Mouse (Mus musculus) c-Kit-positive CD71-positive TER-119-negative erythroid progenitor cells, embryonic 14.5 days (primary cell): ENCODE measurements around the gene Rpl23a.
"Not testable (repeated sequence)": the region's sequence is repeated elsewhere in the genome, so short reads cannot be mapped to it uniquely, and the experiment has no call there.

Source experiments
- DNase-seq: peaks from one replicate; pipeline ENCODE4 v3.0.0-alpha.2; 2013; ENCODE audit warnings: low read depth

Gene Rpl23a

DNA sequence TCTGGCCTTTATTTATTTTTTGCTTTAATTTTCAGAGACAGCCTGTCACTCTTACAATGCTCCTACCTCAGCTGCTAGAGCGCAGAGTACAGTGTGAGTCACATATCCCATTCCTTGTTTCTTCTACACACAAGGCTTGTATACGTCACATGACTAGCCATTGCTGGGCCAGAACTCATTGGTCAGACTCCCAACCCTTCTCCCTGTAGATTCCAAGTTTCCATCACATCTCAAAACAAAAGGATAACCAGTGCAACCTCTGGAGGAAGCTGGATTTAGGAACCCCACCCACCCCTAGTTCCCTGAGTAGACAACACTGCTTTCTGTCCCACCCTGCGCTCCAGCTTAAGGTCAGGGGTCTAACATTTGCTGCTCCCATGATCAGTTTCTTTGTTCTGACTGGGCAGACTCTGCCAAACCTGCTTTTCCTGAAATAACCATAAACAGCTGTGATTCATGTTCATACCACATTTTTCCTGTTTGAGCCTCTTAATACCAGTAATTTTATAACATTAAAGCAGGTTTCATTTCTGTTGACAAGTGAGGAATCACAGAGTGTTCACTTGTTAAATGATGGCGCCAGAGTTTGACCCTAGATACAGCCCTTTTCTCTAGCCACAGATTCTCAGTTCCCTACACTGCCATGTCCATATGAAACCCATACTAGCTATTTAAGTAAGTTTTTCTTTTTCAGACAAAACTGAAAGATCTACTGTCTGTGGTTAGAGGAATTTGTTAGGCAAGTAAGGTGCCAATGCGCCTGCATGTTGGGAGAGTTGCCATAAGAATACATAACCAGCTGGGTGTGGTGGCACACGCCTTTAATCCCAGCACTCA is 36.5 kb downstream of the Rpl23a start:
- no peak for DNase-seq

- DNase-seq, result no peak
Observed at GRCm38 (mm10) chr11:78146168-78146567, 37.2 kb downstream of the Rpl23a start.

- no peak for DNase-seq
Observed at GRCm38 (mm10) chr11:78143520-78143919, 39.9 kb downstream of the Rpl23a start.

DNA sequence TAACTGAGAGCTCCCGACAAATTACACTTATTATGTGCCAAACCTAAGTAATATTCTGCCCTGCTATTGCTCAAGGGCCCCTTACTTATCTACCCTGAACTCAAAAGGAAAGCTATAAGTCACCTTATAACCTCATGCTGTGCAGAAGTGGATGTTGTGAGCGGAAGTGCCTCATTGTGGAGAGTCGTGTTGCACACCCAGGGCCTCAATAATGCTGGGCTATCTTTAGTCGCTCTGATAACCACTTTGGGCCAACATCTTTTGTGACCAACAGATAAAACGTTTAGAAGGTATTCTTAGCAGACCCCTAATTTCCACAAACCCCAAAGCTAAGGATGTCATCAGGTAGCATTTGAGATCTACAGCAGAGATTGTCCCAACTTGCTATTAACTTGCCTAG is 42.7 kb downstream of the Rpl23a start:
- no peak for DNase-seq

DNA sequence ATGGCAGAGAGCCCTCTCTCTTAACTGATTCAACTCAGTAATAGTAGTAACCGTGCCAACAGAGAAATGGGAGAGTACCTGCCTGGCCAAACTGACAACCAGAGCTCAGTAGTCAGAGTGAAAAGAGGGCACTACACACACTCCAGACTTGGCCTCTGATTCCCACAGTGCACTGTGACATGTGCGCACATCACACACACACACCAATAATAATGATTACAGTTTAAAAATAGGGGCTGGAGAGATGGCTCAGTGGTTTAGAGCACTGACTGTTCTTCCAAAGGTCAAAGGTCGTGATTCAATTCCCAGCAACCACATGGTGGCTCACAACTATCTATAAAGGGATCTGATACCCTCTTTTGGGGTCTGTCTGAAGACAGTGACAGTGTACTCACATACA is 45.4 kb downstream of the Rpl23a start:
- no peak for DNase-seq

- DNase-seq, result no peak
Observed at GRCm38 (mm10) chr11:78137584-78137983, 45.8 kb downstream of the Rpl23a start.

DNA sequence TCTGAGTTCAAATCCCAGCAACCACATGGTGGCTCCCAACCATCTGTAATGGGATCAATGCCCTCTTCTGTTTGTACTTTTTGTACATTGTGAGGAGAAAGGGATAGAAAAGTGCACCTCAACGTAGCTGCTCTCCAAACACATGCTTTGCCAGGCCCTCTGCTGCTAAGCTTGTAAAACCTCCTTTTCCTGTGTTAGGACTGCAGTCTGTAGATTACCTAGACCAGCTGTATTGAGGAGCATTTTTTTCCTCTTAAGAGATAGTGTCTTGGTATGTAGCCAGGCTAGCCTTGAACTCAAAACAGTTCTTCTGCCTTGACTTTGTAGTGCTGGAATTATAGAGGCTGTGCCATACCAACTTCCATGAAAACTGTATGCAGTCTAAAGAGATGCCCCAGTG is 47.3 kb downstream of the Rpl23a start:
- no peak for DNase-seq

GRCm38 (mm10) chr11:78135314-78135713 is 48.1 kb downstream of the Rpl23a start:
- not testable (repeated sequence) for DNase-seq

DNA sequence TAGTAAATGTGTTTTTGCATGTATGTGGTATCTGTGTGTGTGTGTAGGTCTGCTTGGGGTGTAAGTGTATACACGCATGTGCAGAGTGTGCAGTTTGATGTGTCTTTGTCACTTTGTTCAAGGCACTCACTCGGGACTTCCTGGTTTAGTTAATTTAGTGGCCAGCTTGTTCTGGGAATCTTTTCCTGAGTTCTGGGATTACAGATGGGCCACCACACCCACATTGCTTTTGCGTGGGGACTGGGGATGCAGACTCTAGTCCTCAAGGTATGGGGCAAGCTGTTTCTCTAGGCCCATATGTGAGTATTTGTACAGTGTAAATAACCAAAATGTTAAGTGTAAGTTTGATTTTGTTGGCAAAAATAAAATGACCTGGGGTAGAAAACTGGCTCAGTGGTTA is 49.0 kb downstream of the Rpl23a start:
- DNase-seq, result no peak

- DNase-seq, result no peak
Observed at GRCm38 (mm10) chr11:78133915-78134314, 49.5 kb downstream of the Rpl23a start.
